ENCODE assay signal across 25 mouse cellular contexts in genomic region chr6:31719614-31720013, GRCm38 (mm10).
A peak's percentile ranks its signal among the peaks of the same experiment; 100 is the strongest.
DNase-seq lines count a peak whose midpoint lies in the region; ATAC-seq and TF ChIP-seq lines count a peak whose summit lies in the region.
"Had no signal": no experiment of that assay in that cellular context is flagged by ENCODE, and none has a peak within 500 bp of the region (broad histone marks: within the 10 kb centered on the region; RNA-seq: fewer than 3 reads in every experiment).

No protein-coding gene starts in this region.

- no peaks in the 10 kb centered on the region for H3K36me3 ChIP-seq in forebrain, postnatal 0 days (ENCODE audit: insufficient read depth)
- no peaks in the 10 kb centered on the region for H3K36me3 ChIP-seq in neural tube, embryonic 14.5 days (ENCODE audit: control insufficient read depth, insufficient read depth, low read length)
- H3K36me3 ChIP-seq: embryonic facial prominence, embryonic 13.5 days; liver, embryonic 13.5 days; midbrain, embryonic 12.5 days had no signal

- no peaks in the 10 kb centered on the region for H3K27me3 ChIP-seq in forebrain, postnatal 0 days (ENCODE audit: insufficient read depth, low read length)
- H3K27me3 ChIP-seq in neural tube, embryonic 14.5 days (ENCODE audit: control insufficient read depth, insufficient read depth, low read length) = no peaks in the 10 kb centered on the region
- H3K27me3 ChIP-seq: embryonic facial prominence, embryonic 13.5 days; liver, embryonic 13.5 days; midbrain, embryonic 12.5 days had no signal

- TF ChIP-seq CTCF in brain, embryonic 14.5 days (IDR thresholded peaks at IDR 0.05; ENCODE audit: borderline replicate concordance, extremely low read depth, insufficient read depth, insufficient read length) = no peak
- TF ChIP-seq CTCF in forebrain, postnatal 0 days (IDR thresholded peaks at IDR 0.05; ENCODE audit: low read depth) = no peak

- H3K4me2 ChIP-seq in forebrain, postnatal 0 days (ENCODE audit: low read depth) = no peak overlapping the region
- H3K4me2 ChIP-seq in neural tube, embryonic 14.5 days (ENCODE audit: low read depth, low read length) = no peak overlapping the region
- H3K4me2 ChIP-seq: embryonic facial prominence, embryonic 13.5 days; liver, embryonic 13.5 days; midbrain, embryonic 12.5 days had no signal

- H3K27ac ChIP-seq in forebrain, postnatal 0 days (ENCODE audit: low read depth, low read length) = no peak overlapping the region
- peak overlapping the region; percentile 40; the same call in 1 of the 2 replicates for H3K27ac ChIP-seq in neural tube, embryonic 14.5 days (ENCODE audit: low read depth, low read length)
- H3K27ac ChIP-seq: embryonic facial prominence, embryonic 13.5 days; gastrocnemius, adult 2 months; left cerebral cortex, adult 2 months; liver, embryonic 13.5 days had no signal

- no peak overlapping the region for H3K4me3 ChIP-seq in forebrain, postnatal 0 days (ENCODE audit: low read depth, low read length)
- H3K4me3 ChIP-seq in neural tube, embryonic 14.5 days (ENCODE audit: low read depth, low read length) = no peak overlapping the region
- H3K4me3 ChIP-seq: embryonic facial prominence, embryonic 13.5 days; erythroblast, embryonic 14.5 days; gastrocnemius, adult 2 months; left cerebral cortex, adult 2 months; liver, embryonic 13.5 days; midbrain, embryonic 12.5 days had no signal

- no peak for TF ChIP-seq POLR2A in brain, embryonic 14.5 days (IDR thresholded peaks at IDR 0.05; ENCODE audit: borderline replicate concordance, extremely low read depth, insufficient read depth, insufficient read length, poor library complexity, severe bottlenecking)

- no peaks in the 10 kb centered on the region for H3K9me3 ChIP-seq in forebrain, postnatal 0 days (ENCODE audit: low read length)
- no peaks in the 10 kb centered on the region for H3K9me3 ChIP-seq in neural tube, embryonic 14.5 days (ENCODE audit: control insufficient read depth, low read length)
- H3K9me3 ChIP-seq: embryonic facial prominence, embryonic 13.5 days; liver, embryonic 13.5 days; midbrain, embryonic 12.5 days had no signal

- no peak overlapping the region for H3K9ac ChIP-seq in forebrain, postnatal 0 days
- H3K9ac ChIP-seq in neural tube, embryonic 14.5 days (replicated peaks; ENCODE audit: low read depth, low read length) = no peak overlapping the region
- H3K9ac ChIP-seq: embryonic facial prominence, embryonic 13.5 days; liver, embryonic 13.5 days; midbrain, embryonic 12.5 days had no signal

- H3K4me1 ChIP-seq in forebrain, postnatal 0 days (ENCODE audit: insufficient read depth) = no peaks in the 10 kb centered on the region
- H3K4me1 ChIP-seq in neural tube, embryonic 14.5 days (ENCODE audit: control insufficient read depth, insufficient read depth, low read length) = 0 out of 2 replicates have a peak, but pooled peaks cover 3% of the 10 kb centered on the region
- H3K4me1 ChIP-seq: embryonic facial prominence, embryonic 13.5 days; liver, embryonic 13.5 days had no signal

- ATAC-seq in forebrain, postnatal 0 days = peak; percentile 60
- ATAC-seq in neural tube, embryonic 14.5 days (ENCODE audit: low read depth) = peak; percentile 63; the same call in 1 of the 2 replicates
- ATAC-seq: activated CD4-positive, CD25-positive, alpha-beta regulatory T cell, adult 4 months had no signal

- DNase-seq in layer of hippocampus, adult 18-20 months (ENCODE audit: low spot score in 2 of 2) = peak; percentile 1 to 14
- DNase-seq in layer of hippocampus, postnatal 10 days (ENCODE audit: low spot score in 2 of 2) = no peak
- DNase-seq in brain, embryonic 14.5 days (ENCODE audit: low read depth) = peak; percentile 65
- DNase-seq in forebrain, postnatal 0 days = no peak
- no peak for DNase-seq in kidney, adult 11 months
- no peak for DNase-seq in urinary bladder, adult 18-20 months (ENCODE audit: low spot score in 2 of 2)
- DNase-seq: adrenal gland, adult 8-10 months; cerebellum, adult 8-10 months; cerebellum, postnatal 36 days; embryo, embryonic 11 days; gastrocnemius, adult 2 months; heart, postnatal 36 days; kidney, adult 8-10 months; kidney, postnatal 10 days; liver, embryonic 13.5 days; lung, adult 2 months; lung, postnatal 14 days; right cerebral cortex, postnatal 25 days; thymus, postnatal 14 days had no signal

- WGBS in forebrain, postnatal 0 days = 28% methylated on average over 9 of the region's 9 CpGs
- WGBS in neural tube, embryonic 14.5 days = 27% methylated on average over 9 of the region's 9 CpGs

Comparison
In these comparisons a context has a peak if more than half of its experiments do, and no peak if none do; other contexts are left out.
1. DNase-seq: peak in layer of hippocampus, adult 18-20 months (2 of 2) and brain, embryonic 14.5 days (single experiment); none in layer of hippocampus, postnatal 10 days (0 of 2), forebrain, postnatal 0 days (single experiment), kidney, adult 11 months (single experiment) and urinary bladder, adult 18-20 months (0 of 2).